Mouse (Mus musculus): ENCODE data around the gene March10.

The March10 gene

DNA sequence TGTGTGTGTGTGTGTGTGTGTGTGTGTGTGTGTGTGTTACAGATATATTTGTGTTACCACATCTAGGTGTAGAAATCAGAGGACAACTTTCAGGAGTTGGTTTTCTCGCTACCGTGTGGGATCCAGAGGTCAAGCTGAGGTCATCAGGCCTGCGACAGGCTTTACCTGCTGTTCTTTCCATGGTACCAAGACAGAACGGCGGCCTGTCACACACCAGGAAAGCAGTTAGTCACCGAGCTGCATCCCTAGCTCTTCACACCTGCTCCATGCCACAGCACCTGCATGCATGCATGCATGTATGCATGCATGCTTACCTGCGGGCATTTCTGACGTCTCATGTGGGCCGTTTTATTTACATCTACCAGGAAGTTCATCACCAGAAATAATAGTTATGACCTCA, 9.0 kb upstream of the March10 start:
- 90% methylated on average over 9 of the region's 9 CpGs for WGBS

DNA sequence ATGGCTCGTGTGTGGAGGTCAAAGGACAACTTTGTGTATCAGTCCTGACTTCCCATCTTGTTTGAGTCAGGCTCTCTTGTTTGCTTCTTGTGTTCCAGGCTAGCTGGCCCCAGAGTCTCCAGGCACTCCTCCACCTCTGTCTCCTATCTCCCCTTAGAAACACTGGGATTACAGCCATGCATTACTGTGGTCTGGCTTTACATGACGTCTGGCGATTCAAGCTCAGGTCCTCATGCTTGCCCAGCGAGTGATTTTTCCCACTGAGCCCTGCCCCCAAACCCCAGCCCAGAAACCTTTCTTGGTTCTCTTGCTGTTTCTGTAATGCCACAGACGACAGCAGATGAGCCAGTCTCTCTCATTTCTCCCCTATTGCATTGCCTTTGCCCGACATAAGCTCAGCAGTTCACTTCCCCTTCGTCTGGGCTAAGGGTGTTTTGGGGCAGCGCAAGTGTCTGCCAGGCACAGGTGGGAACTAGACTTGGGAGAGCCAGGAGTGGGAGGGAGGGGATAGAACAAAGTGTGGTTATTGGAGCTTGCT, 8.0 kb upstream of the March10 start:
- WGBS: 86% methylated on average over 8 of the region's 8 CpGs

DNA sequence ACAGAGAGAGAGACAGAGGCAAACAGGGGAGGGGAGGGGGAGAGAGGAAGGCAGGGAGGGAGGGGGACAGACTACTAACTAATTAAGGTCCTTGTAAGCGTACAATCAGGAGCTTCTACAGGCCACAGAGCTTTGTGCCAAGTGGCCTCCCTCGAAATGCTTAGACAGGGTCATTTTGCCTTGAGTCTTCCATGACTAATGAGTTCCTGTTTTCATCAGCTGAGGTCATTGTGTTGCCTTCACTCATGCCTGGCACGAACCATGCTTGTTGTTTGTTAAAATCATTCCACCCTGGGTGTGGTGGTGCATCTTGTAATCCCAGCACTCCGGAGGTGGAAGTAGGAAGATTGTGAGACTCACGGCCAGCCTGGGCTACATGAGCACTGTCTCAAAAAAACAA, 3.4 kb upstream of the March10 start:
- WGBS: 54% methylated on average over 5 of the region's 5 CpGs

DNA sequence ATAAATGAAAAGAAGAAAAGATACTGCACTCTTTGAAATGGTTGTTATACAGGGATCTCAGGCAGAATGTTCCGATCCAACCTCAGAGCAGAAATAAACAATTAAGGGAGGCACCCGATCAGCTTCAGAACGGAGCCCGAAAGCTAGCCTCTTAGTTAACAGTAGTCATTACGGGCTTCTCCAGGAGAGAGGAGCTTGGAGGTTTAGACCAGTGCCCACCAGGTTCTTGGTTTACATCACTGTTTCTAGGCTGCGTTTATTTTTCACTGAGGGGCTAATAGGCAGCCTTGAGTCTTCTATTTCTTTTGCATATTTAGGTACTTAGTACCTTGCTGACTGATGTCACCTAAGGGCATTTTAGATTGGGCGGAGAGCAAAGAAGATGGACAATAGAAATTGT, 506 bp upstream of the March10 start:
- WGBS: 36% methylated on average over 7 of the region's 7 CpGs

DNA sequence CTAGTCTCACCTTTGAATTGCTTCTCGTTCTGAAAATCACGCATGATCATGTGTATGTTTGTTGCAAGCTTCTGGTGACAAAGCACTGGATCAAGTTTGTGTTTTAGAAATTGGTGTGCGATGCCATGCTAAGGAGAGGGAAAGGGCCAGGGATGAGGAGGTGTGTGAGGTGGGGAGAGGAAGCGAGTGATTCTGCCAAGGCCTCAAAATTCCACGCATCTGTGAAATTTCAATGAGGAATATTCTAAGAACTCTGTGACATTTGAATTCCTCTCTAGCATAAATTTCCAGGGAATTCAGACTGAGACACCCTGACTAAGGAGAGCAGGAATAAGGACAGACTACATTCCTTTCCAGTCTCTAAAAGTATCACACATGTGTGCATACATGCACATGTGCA, 1.4 kb downstream of the March10 start:
- 50% methylated on average over 5 of the region's 5 CpGs for WGBS

DNA sequence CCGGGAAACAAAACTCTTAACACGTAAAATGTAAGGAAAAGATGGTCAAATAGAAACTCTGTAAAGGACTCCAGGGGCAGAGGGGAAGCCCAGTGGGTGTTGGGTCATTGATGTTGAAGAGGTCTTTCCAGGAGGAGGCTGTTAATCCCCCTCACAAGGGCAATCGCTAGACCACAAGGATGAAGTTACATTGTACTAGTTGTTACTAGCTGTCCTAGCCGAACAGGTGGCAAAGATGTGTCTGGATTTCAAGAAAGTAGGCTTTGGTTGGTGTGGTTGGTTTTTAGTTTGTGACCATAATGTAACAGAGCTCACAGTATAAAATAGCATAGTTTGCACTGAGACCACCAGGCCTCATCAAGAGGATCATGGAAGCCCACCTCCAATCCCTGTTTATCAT, 3.5 kb downstream of the March10 start:
- 91% methylated on average over 4 of the region's 4 CpGs for WGBS

DNA sequence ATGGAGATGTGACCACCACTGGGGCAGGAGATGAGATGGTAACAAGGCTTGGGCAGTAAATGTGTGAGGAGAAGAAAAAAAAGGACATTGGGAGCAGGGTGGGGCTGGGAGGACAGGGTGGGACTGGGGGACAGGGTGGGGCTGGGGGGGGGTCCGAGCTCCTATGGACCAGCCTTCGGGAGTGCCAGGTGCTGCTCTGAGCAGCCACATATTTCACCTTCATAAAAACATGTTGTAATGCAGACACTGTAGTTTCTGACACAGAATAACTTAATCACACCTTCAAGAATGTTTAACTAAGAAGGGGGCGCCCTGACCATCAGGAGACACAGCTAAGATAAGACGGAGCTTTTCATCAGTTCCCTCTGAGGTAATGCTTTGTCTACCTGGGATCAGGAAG, 4.0 kb downstream of the March10 start:
- 93% methylated on average over 4 of the region's 4 CpGs for WGBS

DNA sequence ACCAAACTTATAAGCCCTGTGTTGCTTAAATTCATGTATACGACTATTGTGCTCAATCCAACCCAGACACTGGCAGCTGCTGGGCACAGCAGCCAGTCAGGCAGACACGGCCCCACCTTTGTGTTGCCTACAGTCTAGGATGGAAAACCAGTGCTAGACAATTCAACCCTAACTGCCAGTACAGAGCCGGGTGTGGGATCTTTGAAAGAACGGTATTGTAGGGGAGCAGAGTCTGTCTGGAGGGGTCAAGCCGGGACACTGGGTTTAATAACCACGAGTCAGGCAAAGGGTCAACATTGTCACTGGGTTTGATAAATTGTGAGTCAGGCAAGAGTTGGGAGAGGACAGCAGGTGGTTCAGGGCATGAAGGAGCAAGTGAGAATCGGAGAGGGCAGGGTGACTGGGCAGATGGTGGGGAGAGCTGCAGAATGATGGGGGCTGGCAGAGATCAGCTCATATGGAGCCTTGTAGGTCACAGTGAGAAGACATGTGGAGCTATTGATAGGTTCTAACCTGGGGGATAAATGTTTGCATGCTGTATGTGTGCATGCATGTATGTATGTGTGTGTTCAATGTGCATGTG, 4.9 kb downstream of the March10 start:
- 67% methylated on average over 7 of the region's 7 CpGs for WGBS

DNA sequence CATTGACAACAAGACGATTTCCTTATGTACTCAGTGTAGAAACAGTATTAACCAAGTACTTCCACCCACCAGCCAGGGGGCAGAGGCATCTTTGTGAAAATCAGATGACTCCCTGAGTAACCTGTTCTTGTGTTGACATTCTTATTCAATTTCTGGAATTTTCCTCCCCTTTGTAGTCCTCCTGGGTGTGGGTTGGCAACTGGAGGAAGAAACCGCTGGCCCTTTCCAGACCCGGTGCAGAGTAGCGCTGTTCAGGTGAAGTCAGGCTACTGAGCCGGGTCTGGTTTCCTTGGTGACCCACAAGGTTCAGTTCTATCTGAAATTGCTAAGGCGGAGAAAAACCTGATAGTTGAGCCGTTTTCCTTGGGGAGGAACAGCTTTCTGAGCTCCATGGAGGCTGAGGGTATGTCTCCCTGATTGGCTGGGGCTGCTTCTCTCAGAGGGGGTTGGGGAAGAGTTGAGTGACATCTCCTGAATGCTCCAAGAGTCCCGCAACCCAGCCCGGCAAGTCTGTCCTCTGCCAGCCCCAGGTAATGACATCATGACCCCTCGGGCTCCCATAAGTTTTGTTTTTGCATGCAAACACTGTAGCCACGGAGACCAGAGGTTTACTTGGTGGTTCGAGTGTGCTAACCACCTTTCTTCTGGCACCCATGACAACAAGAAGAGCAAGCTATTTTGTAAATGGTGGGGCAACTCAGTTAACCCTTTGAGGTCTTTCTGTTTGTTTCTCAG, 6.8 kb downstream of the March10 start:
- 76% methylated on average over 12 of the region's 12 CpGs for WGBS

DNA sequence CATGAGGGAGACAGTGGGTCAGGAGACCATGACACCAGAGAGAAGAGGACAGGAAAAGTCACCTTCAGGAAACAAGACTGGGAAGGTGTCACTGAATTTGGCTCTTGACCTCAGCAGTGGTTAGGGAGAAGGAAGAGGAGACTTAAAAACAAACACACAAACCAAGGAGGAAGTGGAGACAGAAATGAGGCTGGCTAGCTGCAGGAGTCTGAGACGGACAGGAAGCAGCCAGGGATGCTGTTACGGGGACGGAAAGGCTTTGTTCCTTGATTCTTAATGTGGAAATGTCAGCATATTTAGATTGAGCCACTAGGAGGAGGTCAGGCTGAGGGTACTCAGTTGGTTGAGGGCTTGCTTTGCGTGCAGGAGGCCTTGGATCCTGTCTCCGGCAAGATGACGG, 8.9 kb downstream of the March10 start:
- WGBS: 78% methylated on average over 6 of the region's 6 CpGs

DNA sequence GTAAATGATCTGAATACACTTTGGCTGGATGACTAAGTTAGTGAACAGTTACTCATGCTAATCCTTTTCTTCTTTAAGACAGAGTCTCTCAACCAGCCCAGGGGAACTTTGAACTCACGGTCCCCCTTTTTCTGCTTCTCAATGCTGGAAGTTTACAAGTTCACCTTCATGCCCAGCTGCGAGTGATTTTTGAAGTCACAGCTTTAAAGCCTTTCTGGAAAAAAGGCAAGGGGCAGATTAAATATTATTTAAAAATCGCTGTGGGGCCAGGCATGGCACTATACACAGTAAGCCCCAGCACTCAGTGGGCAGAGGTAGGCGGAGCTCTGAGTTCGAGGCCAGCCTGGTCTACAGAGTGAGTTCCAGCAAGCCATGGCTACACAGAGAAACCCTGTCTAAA, 10.3 kb downstream of the March10 start:
- WGBS: 89% methylated on average over 5 of the region's 5 CpGs

DNA sequence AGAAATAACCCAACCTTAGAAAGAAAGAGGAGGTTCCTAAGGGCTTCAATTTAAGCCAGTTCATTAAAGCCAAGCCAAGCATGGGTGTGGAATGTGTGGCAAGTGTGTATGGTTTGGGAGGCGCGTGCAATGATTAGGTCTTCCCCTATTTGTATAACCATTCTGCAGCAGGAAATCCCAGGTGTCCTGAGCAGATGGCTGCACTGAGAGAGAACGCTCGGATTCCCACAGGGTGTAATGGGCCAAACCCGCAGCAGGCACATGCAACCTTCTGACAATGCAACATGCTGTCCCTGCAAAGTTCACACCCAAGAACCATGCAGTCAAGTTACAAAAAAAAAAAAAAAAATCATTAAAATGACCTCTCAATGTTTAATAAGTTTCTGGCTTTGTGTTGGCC, 10.8 kb downstream of the March10 start:
- 73% methylated on average over 5 of the region's 5 CpGs for WGBS

DNA sequence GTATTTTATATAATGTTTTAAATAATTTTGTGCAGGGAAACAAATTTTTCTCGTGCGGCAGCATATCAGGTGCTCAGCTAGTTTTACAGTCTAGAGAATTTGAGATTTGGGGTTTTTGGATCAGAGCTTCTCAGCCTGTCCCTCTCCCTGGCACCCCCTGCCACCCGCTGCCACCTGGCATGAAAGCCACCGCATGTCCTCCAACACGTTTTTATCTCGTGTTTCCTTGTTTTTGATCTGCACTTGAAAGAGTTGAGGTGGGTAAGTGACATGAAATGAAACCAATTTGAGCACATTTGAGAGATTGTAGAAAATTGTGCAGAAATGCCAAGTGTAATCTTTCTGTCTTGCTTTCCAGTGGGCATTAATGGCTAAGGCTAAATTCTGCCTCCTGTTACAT, 11.6 kb downstream of the March10 start:
- WGBS: 59% methylated on average over 6 of the region's 6 CpGs

DNA sequence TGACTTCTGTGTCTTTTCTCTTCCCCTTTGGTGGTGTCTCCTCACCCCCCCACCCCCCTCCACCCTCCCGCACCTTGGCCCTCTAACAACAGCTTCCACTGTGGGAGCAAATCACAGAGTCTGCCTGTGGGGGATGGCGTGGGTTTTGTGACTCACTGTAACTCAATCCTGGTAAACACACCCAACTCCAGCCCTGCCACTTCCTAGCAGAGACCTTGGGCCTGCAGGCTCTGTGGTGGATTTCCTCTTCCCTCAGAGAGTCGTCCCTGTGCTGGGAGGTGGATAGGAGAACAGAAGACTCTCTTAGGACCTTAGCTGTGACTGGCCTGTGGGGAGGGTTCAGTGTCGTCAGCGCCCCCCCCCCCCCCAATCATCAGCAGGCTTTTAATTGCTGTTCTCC, 13.0 kb downstream of the March10 start:
- WGBS: 57% methylated on average over 5 of the region's 5 CpGs

DNA sequence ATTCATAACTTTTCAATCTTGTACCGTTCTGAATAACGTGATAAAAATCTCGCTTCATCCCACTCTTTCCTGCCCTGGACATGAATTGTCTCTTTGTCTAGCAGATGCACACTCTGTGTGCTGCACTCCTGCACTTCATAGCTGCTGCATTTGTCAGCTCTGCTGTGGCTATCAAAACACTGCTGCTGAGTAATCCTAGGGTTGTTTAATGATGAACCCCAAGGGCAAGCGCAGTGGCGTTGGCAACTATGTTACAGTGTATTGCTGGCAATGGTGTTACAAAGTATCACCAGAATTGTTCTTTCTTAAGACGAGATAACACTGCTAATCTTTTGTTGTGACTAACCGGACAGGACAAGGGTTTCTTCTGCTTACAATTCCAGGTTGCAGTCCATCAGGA, 16.7 kb downstream of the March10 start:
- WGBS: 65% methylated on average over 7 of the region's 7 CpGs

DNA sequence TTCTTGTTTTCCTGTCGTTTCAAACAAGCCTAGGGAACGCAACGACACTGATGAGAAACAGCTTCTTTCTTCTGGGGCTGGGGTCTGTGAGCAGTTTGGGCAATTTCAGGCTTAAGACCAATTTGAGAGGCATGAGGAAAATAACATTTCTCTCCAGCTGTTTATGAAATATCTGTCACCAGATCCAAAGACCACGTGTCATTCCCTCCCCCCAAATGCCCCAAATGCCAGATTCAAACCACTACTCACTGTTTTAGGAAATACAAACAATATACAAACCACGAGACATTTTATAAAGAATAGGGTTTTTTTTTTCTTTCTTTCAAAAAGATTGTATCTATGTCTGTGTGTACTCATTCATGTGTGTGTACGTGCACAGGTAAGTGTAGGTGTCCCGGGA, 17.6 kb downstream of the March10 start:
- WGBS: 78% methylated on average over 7 of the region's 7 CpGs

DNA sequence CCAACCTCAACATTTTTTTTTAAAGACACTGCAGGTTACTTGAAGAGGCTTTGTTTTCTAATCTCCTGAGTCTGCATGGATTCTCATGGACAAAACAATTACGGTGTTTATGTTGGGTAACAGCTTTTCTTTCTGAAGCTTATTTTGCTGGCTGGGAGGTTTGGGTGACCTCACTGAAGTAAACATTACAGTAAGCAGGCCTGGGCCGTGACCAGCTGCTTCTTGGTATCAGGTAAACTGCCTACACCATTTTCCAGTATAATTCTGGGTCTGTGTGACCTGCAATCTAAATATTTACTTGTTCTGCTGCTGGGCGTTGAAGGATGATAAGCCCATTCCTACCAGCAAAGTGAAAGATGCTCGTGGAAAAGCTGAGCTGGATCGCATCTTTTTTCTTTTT, 30.1 kb downstream of the March10 start:
- 85% methylated on average over 5 of the region's 5 CpGs for WGBS

DNA sequence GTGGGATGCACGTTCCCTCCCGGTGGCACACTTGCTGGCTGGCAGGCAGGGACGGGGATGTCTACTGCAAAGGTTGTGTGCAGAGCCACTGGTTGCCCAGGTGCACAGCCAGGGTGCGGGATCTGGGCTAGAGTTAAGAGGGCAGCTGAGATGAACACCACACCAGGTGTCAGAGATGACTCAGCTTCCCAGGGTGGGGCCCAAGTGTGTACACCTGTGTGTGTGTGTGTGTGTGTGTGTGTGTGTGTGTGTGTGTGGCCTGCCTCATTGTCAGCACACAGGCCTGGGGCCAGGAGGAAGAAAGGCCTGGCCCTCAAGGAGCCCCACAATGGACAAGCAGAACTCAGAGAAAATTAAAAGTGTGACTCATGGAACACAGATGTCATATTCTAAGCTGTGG, 31.9 kb downstream of the March10 start:
- 75% methylated on average over 4 of the region's 4 CpGs for WGBS

DNA sequence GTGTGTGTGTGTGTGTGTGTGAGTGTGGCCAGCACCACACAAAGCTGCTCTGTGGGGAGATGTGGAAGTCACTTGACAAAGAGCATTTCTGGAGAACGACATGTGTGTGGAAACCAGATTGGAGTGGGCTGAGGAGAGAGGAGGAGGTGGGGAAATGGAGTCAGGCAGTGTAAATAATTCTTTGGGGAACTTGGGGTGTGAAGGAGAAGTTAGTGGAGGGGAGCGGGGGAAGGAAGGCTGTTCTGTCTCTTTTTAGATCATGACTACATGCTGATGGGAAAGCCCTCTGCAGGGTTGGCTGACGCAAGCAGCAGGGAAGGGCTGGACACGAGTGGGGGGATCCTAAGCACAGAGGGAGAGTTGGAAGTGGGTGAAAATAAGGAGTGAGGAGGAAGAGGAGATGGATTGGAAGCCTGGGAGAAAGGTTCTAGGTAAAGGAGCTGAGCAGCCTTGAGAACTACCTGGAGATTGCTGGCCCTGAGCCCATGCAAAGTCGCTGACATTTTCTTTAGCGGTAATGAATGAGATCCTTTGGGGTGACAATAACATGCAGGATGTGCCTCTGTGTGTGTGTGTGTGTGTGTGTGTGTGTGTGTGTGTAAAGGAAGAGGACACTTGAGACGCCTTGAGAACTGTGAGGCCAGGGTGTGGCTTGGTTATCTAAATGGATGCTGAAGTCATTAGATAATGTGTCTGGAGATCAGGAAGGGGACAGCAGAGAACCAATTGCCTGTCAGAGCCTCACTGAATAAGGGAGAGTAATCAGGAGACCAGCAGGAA, 35.7 kb downstream of the March10 start:
- WGBS: 34% methylated on average over 7 of the region's 7 CpGs

DNA sequence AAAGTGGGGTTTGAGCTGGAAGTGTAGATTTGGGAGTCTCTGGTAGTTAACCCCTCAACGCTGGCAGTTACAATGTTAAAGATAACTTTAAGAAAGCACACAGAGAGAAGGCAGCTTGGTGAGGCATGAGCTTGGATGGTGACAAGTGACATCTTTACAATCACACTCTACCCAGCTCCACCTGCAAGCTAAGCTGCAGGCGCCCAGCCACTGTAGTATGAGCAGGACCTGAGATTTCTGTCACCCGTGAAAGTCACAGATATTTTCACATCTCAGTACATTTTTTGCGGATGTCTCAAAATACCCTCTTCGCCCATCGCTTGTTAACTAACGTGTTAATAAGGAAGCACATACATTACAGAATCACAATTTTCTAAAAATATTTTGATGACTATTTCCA, 36.6 kb downstream of the March10 start:
- WGBS: 44% methylated on average over 7 of the region's 7 CpGs

DNA sequence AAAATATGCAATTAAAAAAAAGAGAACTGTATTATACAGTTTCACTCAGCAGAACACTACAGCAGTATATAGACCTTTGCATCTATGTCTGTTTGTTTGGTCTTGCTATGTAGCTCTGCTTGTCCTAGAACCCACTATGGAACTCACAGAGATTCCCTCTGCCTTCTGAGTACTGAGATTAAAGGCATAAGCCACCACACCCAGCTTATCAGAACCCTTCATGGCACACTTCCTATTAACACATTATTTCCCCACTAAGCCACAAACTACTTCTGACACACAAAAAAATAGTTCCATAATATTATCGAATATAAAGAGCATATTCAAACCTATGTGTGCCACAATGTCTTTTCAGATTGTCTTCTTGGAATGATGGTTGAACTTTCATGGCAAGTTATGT, 42.5 kb downstream of the March10 start:
- 93% methylated on average over 1 of the region's 1 CpGs for WGBS

DNA sequence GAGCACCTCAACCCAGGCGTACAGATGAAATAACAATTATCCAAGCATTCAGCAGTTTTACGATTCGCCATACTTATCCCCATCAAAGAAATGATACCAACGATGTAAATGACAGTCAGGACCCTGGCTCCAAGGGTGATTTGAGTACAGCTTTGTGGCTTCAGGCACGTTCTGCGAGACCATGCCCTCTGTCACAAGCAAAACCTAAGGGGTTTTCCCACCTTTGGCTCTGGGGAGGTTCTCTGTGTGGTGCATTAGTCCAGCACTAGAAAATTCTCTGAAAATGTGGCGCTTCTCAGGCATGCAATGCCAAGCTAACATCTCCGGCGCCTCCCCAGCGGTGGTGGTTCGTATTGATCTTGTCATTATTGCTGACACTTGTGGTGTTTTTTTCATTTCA, 47.1 kb downstream of the March10 start:
- WGBS: 94% methylated on average over 11 of the region's 11 CpGs
